Mouse (Mus musculus): ENCODE data around the gene Bet1. TPM values are rescaled to one million over a fixed set of nuclear protein-coding genes. Genes with fewer than 3 reads are reported as not detected.
A peak's percentile ranks its signal among the peaks of the same experiment; 100 is the strongest.

Gene Bet1
- polyA plus RNA-seq, 2 experiments: 60.9 to 83.9 TPM

DNA sequence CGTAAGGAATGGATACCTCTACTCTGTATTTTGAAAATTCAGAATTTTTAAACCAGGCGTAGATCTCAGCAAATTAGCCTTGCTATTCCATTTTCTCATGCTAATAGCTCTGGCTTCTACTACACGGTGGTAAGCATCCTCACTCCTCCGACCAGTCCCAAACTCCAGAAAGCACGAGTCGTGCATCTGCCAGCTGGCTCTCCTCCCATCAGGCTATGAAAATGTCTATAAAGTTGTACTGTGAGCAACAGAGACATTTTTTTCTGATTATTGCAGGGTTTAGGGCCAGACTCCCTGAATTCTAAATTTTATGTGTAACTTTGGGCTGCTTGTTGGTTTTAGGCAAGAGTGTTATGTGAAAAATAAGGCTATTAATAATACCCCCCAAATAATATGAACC is 14.5 kb downstream of the Bet1 start:
- H3K36me3 ChIP-seq (ENCODE audit: control insufficient read depth, insufficient read depth, low read length): 0 out of 2 replicates have a peak, but pooled peaks cover 2% of the 10 kb centered on the region
- TF ChIP-seq POLR2A (IDR thresholded peaks at IDR 0.05; ENCODE audit: borderline replicate concordance, extremely low read depth, insufficient read depth, insufficient read length): no peak
- no peaks in the 10 kb centered on the region for H3K9me3 ChIP-seq (ENCODE audit: control insufficient read depth, low read length)
- H3K4me2 ChIP-seq (replicated peaks; ENCODE audit: low read depth, low read length, severe bottlenecking): no peak overlapping the region
- ATAC-seq (ENCODE audit: low FRiP score, low read depth): no peak
- H3K4me1 ChIP-seq (ENCODE audit: control insufficient read depth, insufficient read depth, low read length): no peaks in the 10 kb centered on the region
- DNase-seq (ENCODE audit: low spot score): peak; percentile 5
- no peak overlapping the region for H3K9ac ChIP-seq (ENCODE audit: low read depth, low read length, severe bottlenecking)
- H3K27ac ChIP-seq (replicated peaks; ENCODE audit: low read depth, low read length): no peak overlapping the region
- no peaks in the 10 kb centered on the region for H3K27me3 ChIP-seq (ENCODE audit: control insufficient read depth, insufficient read depth, low read length)
- 59% methylated on average over 6 of the region's 6 CpGs for WGBS
- H3K4me3 ChIP-seq (replicated peaks; ENCODE audit: low read length): no peak overlapping the region

GRCm38 (mm10) chr6:4069714-4070113 is 17.1 kb downstream of the Bet1 start:
- Histone ChIP-seq H3K4me3 (replicated peaks; ENCODE audit: low read length) (no peak overlapping the region), H3K36me3 (ENCODE audit: control insufficient read depth, insufficient read depth, low read length) (no peaks in the 10 kb centered on the region), H3K4me2 (replicated peaks; ENCODE audit: low read depth, low read length, severe bottlenecking) (no peak overlapping the region), H3K27ac (replicated peaks; ENCODE audit: low read depth, low read length) (no peak overlapping the region), H3K4me1 (ENCODE audit: control insufficient read depth, insufficient read depth, low read length) (no peaks in the 10 kb centered on the region), H3K9me3 (ENCODE audit: control insufficient read depth, low read length) (no peaks in the 10 kb centered on the region), H3K27me3 (ENCODE audit: control insufficient read depth, insufficient read depth, low read length) (no peaks in the 10 kb centered on the region), H3K9ac (ENCODE audit: low read depth, low read length, severe bottlenecking) (no peak overlapping the region)
- no peak for ATAC-seq (ENCODE audit: low FRiP score, low read depth)
- TF ChIP-seq POLR2A (IDR thresholded peaks at IDR 0.05; ENCODE audit: borderline replicate concordance, extremely low read depth, insufficient read depth, insufficient read length): no peak
- DNase-seq (ENCODE audit: low spot score): no peak

DNA sequence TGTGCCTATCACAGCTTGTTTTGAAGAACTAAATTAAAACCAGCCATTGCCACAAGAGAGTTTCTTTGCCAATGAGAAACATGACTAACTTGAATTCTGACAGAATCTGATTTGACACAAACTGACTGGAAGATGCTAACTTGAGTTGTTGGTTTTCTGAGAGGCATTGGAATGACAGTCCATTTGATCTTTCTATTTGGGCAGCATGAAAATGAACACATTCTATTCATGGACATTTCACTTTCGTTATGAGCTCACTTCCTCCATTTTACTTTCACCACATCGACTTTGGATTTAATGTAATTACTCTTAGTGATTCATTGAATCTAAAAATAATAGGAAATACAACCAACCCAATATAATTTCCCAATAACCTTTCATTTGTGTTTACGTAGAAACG is 32.4 kb downstream of the Bet1 start:
- Histone ChIP-seq H3K36me3 (ENCODE audit: control insufficient read depth, insufficient read depth, low read length) (no peaks in the 10 kb centered on the region), H3K9ac (ENCODE audit: low read depth, low read length, severe bottlenecking) (no peak overlapping the region), H3K9me3 (ENCODE audit: control insufficient read depth, low read length) (no peaks in the 10 kb centered on the region), H3K27me3 (ENCODE audit: control insufficient read depth, insufficient read depth, low read length) (no peaks in the 10 kb centered on the region), H3K27ac (replicated peaks; ENCODE audit: low read depth, low read length) (no peak overlapping the region), H3K4me3 (replicated peaks; ENCODE audit: low read length) (no peak overlapping the region), H3K4me2 (replicated peaks; ENCODE audit: low read depth, low read length, severe bottlenecking) (no peak overlapping the region), H3K4me1 (ENCODE audit: control insufficient read depth, insufficient read depth, low read length) (no peaks in the 10 kb centered on the region)
- TF ChIP-seq POLR2A (IDR thresholded peaks at IDR 0.05; ENCODE audit: borderline replicate concordance, extremely low read depth, insufficient read depth, insufficient read length): no peak
- DNase-seq (ENCODE audit: low spot score) (no peak), ATAC-seq (ENCODE audit: low FRiP score, low read depth) (no peak)
- 76% methylated on average over 4 of the region's 4 CpGs for WGBS

DNA sequence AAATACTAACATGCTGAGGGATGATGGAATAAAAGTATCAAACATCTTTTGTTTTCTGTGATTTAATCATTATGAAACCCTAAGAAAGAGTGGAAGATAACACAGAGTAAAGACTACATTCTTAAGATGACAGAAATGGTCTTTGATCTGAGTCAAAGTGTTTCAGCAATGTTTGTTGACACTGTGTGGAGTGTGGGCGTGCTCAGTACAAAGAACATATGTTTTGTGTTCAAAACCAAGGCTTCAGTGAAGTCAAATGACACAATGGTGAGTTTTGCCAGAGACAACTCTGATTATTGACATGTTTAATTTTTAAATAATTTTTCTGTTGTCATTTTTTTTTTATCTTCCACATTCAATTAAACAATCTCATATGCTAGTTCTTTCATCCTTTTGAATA is 33.9 kb downstream of the Bet1 start:
- 54% methylated on average over 1 of the region's 1 CpGs for WGBS
- DNase-seq (ENCODE audit: low spot score) (no peak), ATAC-seq (ENCODE audit: low FRiP score, low read depth) (no peak)
- Histone ChIP-seq H3K4me2 (replicated peaks; ENCODE audit: low read depth, low read length, severe bottlenecking) (no peak overlapping the region), H3K36me3 (ENCODE audit: control insufficient read depth, insufficient read depth, low read length) (no peaks in the 10 kb centered on the region), H3K27me3 (ENCODE audit: control insufficient read depth, insufficient read depth, low read length) (no peaks in the 10 kb centered on the region), H3K4me3 (replicated peaks; ENCODE audit: low read length) (no peak overlapping the region), H3K9me3 (ENCODE audit: control insufficient read depth, low read length) (no peaks in the 10 kb centered on the region), H3K9ac (ENCODE audit: low read depth, low read length, severe bottlenecking) (no peak overlapping the region), H3K4me1 (ENCODE audit: control insufficient read depth, insufficient read depth, low read length) (no peaks in the 10 kb centered on the region), H3K27ac (replicated peaks; ENCODE audit: low read depth, low read length) (no peak overlapping the region)
- TF ChIP-seq POLR2A (IDR thresholded peaks at IDR 0.05; ENCODE audit: borderline replicate concordance, extremely low read depth, insufficient read depth, insufficient read length): no peak

GRCm38 (mm10) chr6:4047200-4047599 is 39.6 kb downstream of the Bet1 start:
- Histone ChIP-seq H3K36me3 (ENCODE audit: control insufficient read depth, insufficient read depth, low read length) (no peaks in the 10 kb centered on the region), H3K27me3 (ENCODE audit: control insufficient read depth, insufficient read depth, low read length) (no peaks in the 10 kb centered on the region), H3K9me3 (ENCODE audit: control insufficient read depth, low read length) (no peaks in the 10 kb centered on the region), H3K4me2 (replicated peaks; ENCODE audit: low read depth, low read length, severe bottlenecking) (no peak overlapping the region), H3K4me3 (replicated peaks; ENCODE audit: low read length) (no peak overlapping the region), H3K4me1 (ENCODE audit: control insufficient read depth, insufficient read depth, low read length) (no peaks in the 10 kb centered on the region), H3K27ac (replicated peaks; ENCODE audit: low read depth, low read length) (no peak overlapping the region), H3K9ac (ENCODE audit: low read depth, low read length, severe bottlenecking) (no peak overlapping the region)
- no peak for TF ChIP-seq POLR2A (IDR thresholded peaks at IDR 0.05; ENCODE audit: borderline replicate concordance, extremely low read depth, insufficient read depth, insufficient read length)
- 89% methylated on average over 1 of the region's 1 CpGs for WGBS
- no peak for DNase-seq (ENCODE audit: low spot score)
- ATAC-seq (ENCODE audit: low FRiP score, low read depth): no peak

DNA sequence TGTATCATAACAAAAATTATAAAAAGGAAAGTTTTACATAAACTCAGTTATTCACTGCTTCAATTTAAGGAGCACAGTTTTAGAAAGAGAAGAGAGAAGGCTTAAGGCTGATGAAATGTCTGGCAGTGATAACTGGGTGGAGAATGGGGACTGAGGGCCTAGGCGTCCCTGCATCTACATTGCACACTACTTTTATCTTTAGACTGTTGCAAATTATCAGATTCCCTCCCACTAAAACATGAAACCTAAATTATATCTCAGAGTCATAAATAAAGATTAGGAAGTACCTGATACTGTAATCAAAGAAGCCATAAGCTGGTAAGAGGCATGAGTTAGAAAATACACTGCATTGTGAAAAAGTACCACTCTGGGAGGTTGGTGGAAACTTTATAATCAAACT is 45.0 kb downstream of the Bet1 start:
- 81% methylated on average over 1 of the region's 1 CpGs for WGBS
- no peaks in the 10 kb centered on the region for H3K27me3 ChIP-seq (ENCODE audit: control insufficient read depth, insufficient read depth, low read length)

More for the DNA sequence above, 45.0 kb downstream of the Bet1 start:
- DNase-seq (ENCODE audit: low spot score): no peak
- no peak for ATAC-seq (ENCODE audit: low FRiP score, low read depth)
- H3K36me3 ChIP-seq (ENCODE audit: control insufficient read depth, insufficient read depth, low read length): no peaks in the 10 kb centered on the region
- no peak overlapping the region for H3K27ac ChIP-seq (replicated peaks; ENCODE audit: low read depth, low read length)
- no peak overlapping the region for H3K4me2 ChIP-seq (replicated peaks; ENCODE audit: low read depth, low read length, severe bottlenecking)
- no peaks in the 10 kb centered on the region for H3K4me1 ChIP-seq (ENCODE audit: control insufficient read depth, insufficient read depth, low read length)
- TF ChIP-seq POLR2A (IDR thresholded peaks at IDR 0.05; ENCODE audit: borderline replicate concordance, extremely low read depth, insufficient read depth, insufficient read length): no peak
- no peak overlapping the region for H3K4me3 ChIP-seq (replicated peaks; ENCODE audit: low read length)
- H3K9me3 ChIP-seq (ENCODE audit: control insufficient read depth, low read length): no peaks in the 10 kb centered on the region
- no peak overlapping the region for H3K9ac ChIP-seq (ENCODE audit: low read depth, low read length, severe bottlenecking)

All from limb, embryonic 14.5 days (tissue).